In genomic region chr2:167294216-167294615, GRCm38 (mm10) we compare ENCODE assay signal across 9 mouse cellular contexts. TPM values are rescaled to one million over a fixed set of nuclear protein-coding genes. Genes with fewer than 3 reads are reported as not detected.
DNase-seq lines count a peak whose midpoint lies in the region; ATAC-seq lines count a peak whose summit lies in the region.
"Had no signal": no experiment of that assay in that cellular context is flagged by ENCODE, and none has a peak within 500 bp of the region (broad histone marks: within the 10 kb centered on the region; RNA-seq: fewer than 3 reads in every experiment).

No protein-coding gene starts in this region.

- peaks cover 41% of the 10 kb centered on the region for H3K4me1 ChIP-seq in heart, embryonic 12.5 days (replicated peaks)
- H3K4me1 ChIP-seq in midbrain, embryonic 13.5 days (replicated peaks): peaks cover 6% of the 10 kb centered on the region
- no peaks in the 10 kb centered on the region for H3K4me1 ChIP-seq in midbrain, embryonic 15.5 days
- H3K4me1 ChIP-seq in embryonic facial prominence, embryonic 13.5 days: 0 out of 2 replicates have a peak, but pooled peaks cover 4% of the 10 kb centered on the region
- peaks cover 53% of the 10 kb centered on the region for H3K4me1 ChIP-seq in liver, embryonic 12.5 days

- H3K4me2 ChIP-seq in heart, embryonic 12.5 days: peak overlapping the region; percentile 22; the same call in 1 of the 2 replicates
- H3K4me2 ChIP-seq in midbrain, embryonic 13.5 days (replicated peaks): peak overlapping the region; percentile 23; the same call in 1 of the 2 replicates
- H3K4me2 ChIP-seq in midbrain, embryonic 15.5 days: no peak overlapping the region
- H3K4me2 ChIP-seq in embryonic facial prominence, embryonic 13.5 days: peak overlapping the region; percentile 38
- H3K4me2 ChIP-seq in liver, embryonic 12.5 days: peak overlapping the region; percentile 62

- H3K27ac ChIP-seq in heart, embryonic 12.5 days (ENCODE audit: poor library complexity, severe bottlenecking): 0 out of 2 replicates have a peak overlapping the region, but pooled peaks have one; percentile 34
- no peak overlapping the region for H3K27ac ChIP-seq in midbrain, embryonic 13.5 days
- no peak overlapping the region for H3K27ac ChIP-seq in midbrain, embryonic 15.5 days
- no peak overlapping the region for H3K27ac ChIP-seq in embryonic facial prominence, embryonic 13.5 days
- peak overlapping the region; percentile 90 for H3K27ac ChIP-seq in liver, embryonic 12.5 days

- H3K27me3 ChIP-seq in heart, embryonic 12.5 days (replicated peaks): no peaks in the 10 kb centered on the region
- no peaks in the 10 kb centered on the region for H3K27me3 ChIP-seq in midbrain, embryonic 13.5 days
- no peaks in the 10 kb centered on the region for H3K27me3 ChIP-seq in midbrain, embryonic 15.5 days (replicated peaks)
- H3K27me3 ChIP-seq in embryonic facial prominence, embryonic 13.5 days: no peaks in the 10 kb centered on the region
- H3K27me3 ChIP-seq in liver, embryonic 12.5 days (replicated peaks): no peaks in the 10 kb centered on the region

- no peak overlapping the region for H3K4me3 ChIP-seq in heart, embryonic 12.5 days
- H3K4me3 ChIP-seq in midbrain, embryonic 13.5 days (replicated peaks): no peak overlapping the region
- no peak overlapping the region for H3K4me3 ChIP-seq in midbrain, embryonic 15.5 days
- no peak overlapping the region for H3K4me3 ChIP-seq in embryonic facial prominence, embryonic 13.5 days
- no peak overlapping the region for H3K4me3 ChIP-seq in liver, embryonic 12.5 days

- intact Hi-C loops in heart, postnatal 10 days (cut with DNase I): no loop called here

- ATAC-seq in heart, embryonic 12.5 days (ENCODE audit: insufficient number of reproducible peaks, low FRiP score): no peak
- no peak for ATAC-seq in midbrain, embryonic 13.5 days
- no peak for ATAC-seq in midbrain, embryonic 15.5 days (replicated peaks)
- ATAC-seq in embryonic facial prominence, embryonic 13.5 days (ENCODE audit: insufficient number of reproducible peaks, insufficient read depth, low FRiP score, low TSS enrichment, low read depth): no peak
- ATAC-seq in liver, embryonic 12.5 days: peak; percentile 36

- WGBS in heart, embryonic 12.5 days: 66% methylated on average over 7 of the region's 7 CpGs
- 85% methylated on average over 7 of the region's 7 CpGs for WGBS in midbrain, embryonic 13.5 days
- 82% methylated on average over 7 of the region's 7 CpGs for WGBS in midbrain, embryonic 15.5 days
- WGBS in embryonic facial prominence, embryonic 13.5 days: 75% methylated on average over 7 of the region's 7 CpGs
- 67% methylated on average over 7 of the region's 7 CpGs for WGBS in liver, embryonic 12.5 days (ENCODE audit: insufficient replicate concordance)

- no peaks in the 10 kb centered on the region for H3K9me3 ChIP-seq in heart, embryonic 12.5 days (replicated peaks)
- no peaks in the 10 kb centered on the region for H3K9me3 ChIP-seq in midbrain, embryonic 13.5 days
- no peaks in the 10 kb centered on the region for H3K9me3 ChIP-seq in midbrain, embryonic 15.5 days
- H3K9me3 ChIP-seq in embryonic facial prominence, embryonic 13.5 days: no peaks in the 10 kb centered on the region
- H3K9me3 ChIP-seq in liver, embryonic 12.5 days (replicated peaks): no peaks in the 10 kb centered on the region

- no peak for DNase-seq in heart, postnatal 10 days
- DNase-seq in neural tube, embryonic 10.5 days (ENCODE audit: extremely low spot score, low spot score): no peak
- DNase-seq in c-Kit-positive CD71-positive TER-119-positive erythroid progenitor cells, embryonic 14.5 days (ENCODE audit: low spot score): no peak
- DNase-seq: lung, embryonic 14.5 days had no signal

- no peak overlapping the region for H3K9ac ChIP-seq in heart, embryonic 12.5 days
- no peak overlapping the region for H3K9ac ChIP-seq in midbrain, embryonic 13.5 days (replicated peaks)
- no peak overlapping the region for H3K9ac ChIP-seq in midbrain, embryonic 15.5 days
- no peak overlapping the region for H3K9ac ChIP-seq in embryonic facial prominence, embryonic 13.5 days
- peak overlapping the region; percentile 39 for H3K9ac ChIP-seq in liver, embryonic 12.5 days
- H3K9ac ChIP-seq: lung, embryonic 14.5 days had no signal

- peaks cover 9% of the 10 kb centered on the region for H3K36me3 ChIP-seq in heart, embryonic 12.5 days
- 0 out of 2 replicates have a peak, but pooled peaks cover 1% of the 10 kb centered on the region for H3K36me3 ChIP-seq in midbrain, embryonic 13.5 days
- H3K36me3 ChIP-seq in midbrain, embryonic 15.5 days (replicated peaks): peaks cover 5% of the 10 kb centered on the region; the same call in 1 of the 2 replicates
- peaks cover 12% of the 10 kb centered on the region; the same call in 1 of the 2 replicates for H3K36me3 ChIP-seq in embryonic facial prominence, embryonic 13.5 days
- peaks cover 7% of the 10 kb centered on the region for H3K36me3 ChIP-seq in liver, embryonic 12.5 days

RNA-seq across cellular contexts. Expression of gene Ptgis, which starts 53.8 kb away (rescaled TPM):
- 22.5 and 22.9 TPM in 2 replicates for polyA plus RNA-seq in heart, embryonic 12.5 days (2016; fragmentation: Nextera tagmentation; extraction: Ambion mirVana)
- total RNA-seq in heart, postnatal 10 days (2021): 10 to 100 TPM; 35.8 to 39.7 TPM
- 4.0 and 4.5 TPM in 2 replicates for polyA plus RNA-seq in midbrain, embryonic 13.5 days (2015; fragmentation: Nextera tagmentation; extraction: Ambion mirVana)
- 4.3 and 4.8 TPM in 2 replicates for polyA plus RNA-seq in midbrain, embryonic 15.5 days (2015; fragmentation: Nextera tagmentation; extraction: Ambion mirVana)
- polyA plus RNA-seq in embryonic facial prominence, embryonic 13.5 days (2015; fragmentation: Nextera tagmentation; extraction: Ambion mirVana): 9.0 and 9.2 TPM in 2 replicates
- polyA plus RNA-seq in liver, embryonic 12.5 days (2016; fragmentation: Nextera tagmentation; extraction: Ambion mirVana): 2.4 and 2.9 TPM in 2 replicates

RNA-seq across cellular contexts. Expression of gene B4galt5, which starts 54.8 kb away (rescaled TPM):
- polyA plus RNA-seq in heart, embryonic 12.5 days (2016; fragmentation: Nextera tagmentation; extraction: Ambion mirVana): 14.9 and 21.1 TPM in 2 replicates
- 10 to 100 TPM; 21.2 to 23.5 TPM for total RNA-seq in heart, postnatal 10 days (2021)
- 10.6 and 11.2 TPM in 2 replicates for polyA plus RNA-seq in midbrain, embryonic 13.5 days (2015; fragmentation: Nextera tagmentation; extraction: Ambion mirVana)
- 28.3 and 31.8 TPM in 2 replicates for polyA plus RNA-seq in midbrain, embryonic 15.5 days (2015; fragmentation: Nextera tagmentation; extraction: Ambion mirVana)
- 7.6 and 8.9 TPM in 2 replicates for polyA plus RNA-seq in embryonic facial prominence, embryonic 13.5 days (2015; fragmentation: Nextera tagmentation; extraction: Ambion mirVana)
- 8.1 and 9.9 TPM in 2 replicates for polyA plus RNA-seq in liver, embryonic 12.5 days (2016; fragmentation: Nextera tagmentation; extraction: Ambion mirVana)

Comparison
In these comparisons a context has a peak if more than half of its experiments do, and no peak if none do; other contexts are left out.
1. H3K27ac ChIP-seq: peak in heart, embryonic 12.5 days (single experiment) and liver, embryonic 12.5 days (single experiment); none in midbrain, embryonic 13.5 days (single experiment), midbrain, embryonic 15.5 days (single experiment) and embryonic facial prominence, embryonic 13.5 days (single experiment).